Mouse (Mus musculus) liver, adult 2 months (tissue): ENCODE results near the gene Mrpl22.

Experiments
- CTCF ChIP-seq: fragments of 200-500 bp; IDR thresholded peaks from 2 replicates; pipeline ENCODE4 v1.5.1; 2011; ENCODE audit warnings: low read depth, low read length, control low read depth
- POLR2A ChIP-seq: fragments of 200-500 bp; IDR thresholded peaks from 2 replicates; pipeline ENCODE4 v1.6.1; 2011; ENCODE audit warnings: low read length, control low read depth; ENCODE audit not compliant: insufficient read depth; ENCODE audit errors: extremely low read depth

GRCm38 (mm10) chr11:58223751-58224150 is 52.3 kb downstream of the Mrpl22 start:
- TF ChIP-seq POLR2A: no peak
- TF ChIP-seq CTCF: no peak
